Mouse (Mus musculus): ENCODE data around the gene Pced1b. TPM values are rescaled to one million over a fixed set of nuclear protein-coding genes. Genes with fewer than 3 reads are reported as not detected.

Gene Pced1b
- total and polyA plus RNA-seq, 3 experiments, result 6.6 to 36.5 TPM; not detected in 1

- no peak overlapping the region for H3K4me3 ChIP-seq (ENCODE audit: control insufficient read depth in 1 of 2, insufficient read depth in 1 of 2, low read depth in 2 of 2, low read length in 2 of 2)
- DNase-seq (ENCODE audit: low read depth, low spot score), result no peak
Observed at GRCm38 (mm10) chr15:97374085-97374844, 127.4 kb downstream of the Pced1b start.

GRCm38 (mm10) chr15:97374845-97375720 is 128.2 kb downstream of the Pced1b start:
- Histone ChIP-seq H3K9me3 (replicated peaks; ENCODE audit: insufficient read depth, low read length) (no peaks in the 10 kb centered on the region), H3K79me2 (ENCODE audit: control insufficient read depth, insufficient read depth, low read length, poor library complexity) (no peaks in the 10 kb centered on the region), H3K4me3 (ENCODE audit: control insufficient read depth in 1 of 2, insufficient read depth in 1 of 2, low read depth in 2 of 2, low read length in 2 of 2) (no peak overlapping the region), H3K27me3 (ENCODE audit: control insufficient read depth in 1 of 2, insufficient read depth in 2 of 2, low read length in 2 of 2) (no peaks in the 10 kb centered on the region), H3K9ac (ENCODE audit: control insufficient read depth, low read depth, low read length, poor library complexity, severe bottlenecking) (no peak overlapping the region), H3K27ac (ENCODE audit: control insufficient read depth, low read depth, low read length) (no peak overlapping the region), H3K36me3 (ENCODE audit: control insufficient read depth in 1 of 2, insufficient read depth in 2 of 2, low read length in 2 of 2) (peaks cover 0 to 43% of the 10 kb centered on the region in 2 experiments; a peak in 2 of 4 replicates), H3K4me1 (ENCODE audit: control insufficient read depth in 1 of 2, insufficient read depth in 2 of 2, low read length in 2 of 2) (peaks cover 3 to 39% of the 10 kb centered on the region in 2 experiments)
- DNase-seq (ENCODE audit: low read depth, low spot score), result no peak
- no peak for TF ChIP-seq RAD21 (IDR thresholded peaks at IDR 0.05; ENCODE audit: low read depth, low read length)
- no peak for TF ChIP-seq POLR2AphosphoS5 (IDR thresholded peaks at IDR 0.05; ENCODE audit: borderline replicate concordance, low read depth, low read length)
- TF ChIP-seq ETS1 (IDR thresholded peaks at IDR 0.05; ENCODE audit: low read depth, low read length), result peak; percentile 90
- TF ChIP-seq CHD1 (IDR thresholded peaks at IDR 0.05; ENCODE audit: low read depth, low read length), result no peak
- peak; percentile 79 for TF ChIP-seq ZNF384 (IDR thresholded peaks at IDR 0.05; ENCODE audit: low read depth, low read length)
- TF ChIP-seq CHD2 (IDR thresholded peaks at IDR 0.05; ENCODE audit: low read length), result no peak
- TF ChIP-seq BHLHE40 (IDR thresholded peaks at IDR 0.05; ENCODE audit: borderline replicate concordance, low read depth, low read length), result no peak
- no peak for TF ChIP-seq MXI1 (IDR thresholded peaks at IDR 0.05; ENCODE audit: low read depth, low read length)
- no peak for TF ChIP-seq CTCF (IDR thresholded peaks at IDR 0.05 in 2 of 3, conservative IDR thresholded peaks at IDR 0.05 in 1 of 3; ENCODE audit: control insufficient read depth in 1 of 3, insufficient read depth in 1 of 3, low read depth in 2 of 3, low read length in 3 of 3, poor library complexity in 1 of 3, severe bottlenecking in 1 of 3)
- no peak for TF ChIP-seq POLR2A (IDR thresholded peaks at IDR 0.05; ENCODE audit: control insufficient read depth in 1 of 2, insufficient read depth in 1 of 2, low read depth in 1 of 2, low read length in 2 of 2, poor library complexity in 1 of 2)
- no peak for TF ChIP-seq MAX (IDR thresholded peaks at IDR 0.05; ENCODE audit: low read length)
- TF ChIP-seq MYB (IDR thresholded peaks at IDR 0.05; ENCODE audit: low read depth, low read length), result no peak
- TF ChIP-seq JUND (IDR thresholded peaks at IDR 0.05; ENCODE audit: low read depth, low read length), result no peak
- TF ChIP-seq SIN3A (IDR thresholded peaks at IDR 0.05; ENCODE audit: low read length), result 0 out of 2 replicates have a peak, but pooled peaks have one; percentile 21
- TF ChIP-seq E2F4 (IDR thresholded peaks at IDR 0.05; ENCODE audit: borderline replicate concordance, low read depth, low read length), result no peak
- TF ChIP-seq TCF12 (IDR thresholded peaks at IDR 0.05; ENCODE audit: low read depth, low read length), result peak; percentile 86
- TF ChIP-seq TBP (IDR thresholded peaks at IDR 0.05; ENCODE audit: low read depth, low read length), result no peak
- TF ChIP-seq EP300 (IDR thresholded peaks at IDR 0.05; ENCODE audit: low read depth in 1 of 2, low read length in 2 of 2), result peak; percentile 48 to 57; a peak in 2 of 4 replicates
- peak; percentile 86 for TF ChIP-seq RCOR1 (IDR thresholded peaks at IDR 0.05; ENCODE audit: low read depth, low read length)
- TF ChIP-seq TAL1 (IDR thresholded peaks at IDR 0.05; ENCODE audit: low read length), result peak; percentile 15; the same call in 1 of the 2 replicates
- no peak for TF ChIP-seq GABPA (IDR thresholded peaks at IDR 0.05; ENCODE audit: low read depth, low read length)
- no peak for TF ChIP-seq ZC3H11A (IDR thresholded peaks at IDR 0.05; ENCODE audit: low read depth, low read length)
- TF ChIP-seq GATA1 (IDR thresholded peaks at IDR 0.05; ENCODE audit: low read depth, low read length), result peak; percentile 78
- 0 out of 2 replicates have a peak, but pooled peaks have one; percentile 17 for TF ChIP-seq MEF2A (IDR thresholded peaks at IDR 0.05; ENCODE audit: extremely low read depth, insufficient replicate concordance, low read depth, low read length, poor library complexity, severe bottlenecking)
- no peak for TF ChIP-seq MAFK (IDR thresholded peaks at IDR 0.05; ENCODE audit: borderline replicate concordance, low read depth, low read length)

More at GRCm38 (mm10) chr15:97374085-97374844, 127.4 kb downstream of the Pced1b start:
- H3K9me3 ChIP-seq (replicated peaks; ENCODE audit: insufficient read depth, low read length), result no peaks in the 10 kb centered on the region
- H3K4me1 ChIP-seq (ENCODE audit: control insufficient read depth in 1 of 2, insufficient read depth in 2 of 2, low read length in 2 of 2), result peaks cover 3 to 32% of the 10 kb centered on the region in 2 experiments
- H3K9ac ChIP-seq (ENCODE audit: control insufficient read depth, low read depth, low read length, poor library complexity, severe bottlenecking), result no peak overlapping the region
- no peak overlapping the region for H3K27ac ChIP-seq (ENCODE audit: control insufficient read depth, low read depth, low read length)
- TF ChIP-seq NELFE (IDR thresholded peaks at IDR 0.05; ENCODE audit: low read depth, low read length) (no peak), POLR2A (IDR thresholded peaks at IDR 0.05; ENCODE audit: control insufficient read depth in 1 of 2, insufficient read depth in 1 of 2, low read depth in 1 of 2, low read length in 2 of 2, poor library complexity in 1 of 2) (0 out of 4 replicates have a peak, but pooled peaks of 1 of the 2 experiments have one; percentile 1), MEF2A (IDR thresholded peaks at IDR 0.05; ENCODE audit: extremely low read depth, insufficient replicate concordance, low read depth, low read length, poor library complexity, severe bottlenecking) (no peak), ZNF384 (IDR thresholded peaks at IDR 0.05; ENCODE audit: low read depth, low read length) (0 out of 2 replicates have a peak, but pooled peaks have one; percentile 33), E2F4 (IDR thresholded peaks at IDR 0.05; ENCODE audit: borderline replicate concordance, low read depth, low read length) (no peak), SIN3A (IDR thresholded peaks at IDR 0.05; ENCODE audit: low read length) (no peak), MAX (IDR thresholded peaks at IDR 0.05; ENCODE audit: low read length) (no peak), RCOR1 (IDR thresholded peaks at IDR 0.05; ENCODE audit: low read depth, low read length) (no peak), MAFK (IDR thresholded peaks at IDR 0.05; ENCODE audit: borderline replicate concordance, low read depth, low read length) (no peak)
- peaks cover 0 to 37% of the 10 kb centered on the region in 2 experiments; a peak in 2 of 4 replicates for H3K36me3 ChIP-seq (ENCODE audit: control insufficient read depth in 1 of 2, insufficient read depth in 2 of 2, low read length in 2 of 2)
- H3K27me3 ChIP-seq (ENCODE audit: control insufficient read depth in 1 of 2, insufficient read depth in 2 of 2, low read length in 2 of 2), result no peaks in the 10 kb centered on the region
- no peaks in the 10 kb centered on the region for H3K79me2 ChIP-seq (ENCODE audit: control insufficient read depth, insufficient read depth, low read length, poor library complexity)
